Mouse (Mus musculus) activated CD4-positive, CD25-positive, alpha-beta regulatory T cell (primary cell): ENCODE results near the gene Rad23b. TPM values are rescaled to one million over a fixed set of nuclear protein-coding genes. Genes with fewer than 3 reads are reported as not detected.

ENCODE experiments used
- polyA plus RNA-seq, 2 experiments: library from polyadenylated mRNA; unstranded; fragments of 100-300 nt; shearing (Covaris generic); gene quantifications; one replicate each; pipeline ENCODE4 v1.2.1; 2017

Gene Rad23b
- 10 to 100 TPM; 44.4 to 70.1 TPM for polyA plus RNA-seq

GRCm38 (mm10) chr4:55349452-55350218, at the start of gene Rad23b:
Gene Rad23b (plus strand): TSS chr4:55350043.

Other genes with a start within 250 kb of the Rad23b start
- under 1 TPM; 0.17 to 0.20 TPM for gene Klf4, start 182.4 kb downstream of the Rad23b start, polyA plus RNA-seq